Mouse (Mus musculus) retina, adult 2 months (tissue): ENCODE measurements around the gene Cdc42.

Experiments
- DNase-seq: peaks from one replicate; pipeline ENCODE4 v3.0.0-alpha.2; 2012; ENCODE audit warnings: low read depth, low spot score

The Cdc42 gene

GRCm38 (mm10) chr4:137285876-137286661 is 71.5 kb downstream of the Cdc42 start:
- no peak for DNase-seq

- no peak for DNase-seq
Measured at GRCm38 (mm10) chr4:137283407-137283732, 74.2 kb downstream of the Cdc42 start.

GRCm38 (mm10) chr4:137282584-137283406 is 74.7 kb downstream of the Cdc42 start:
- no peak for DNase-seq

- DNase-seq = no peak
Measured at GRCm38 (mm10) chr4:137282122-137282521, 75.4 kb downstream of the Cdc42 start.

- DNase-seq = no peak
Measured at GRCm38 (mm10) chr4:137281273-137281672, 76.2 kb downstream of the Cdc42 start.

GRCm38 (mm10) chr4:137279346-137279745 is 78.2 kb downstream of the Cdc42 start:
- DNase-seq = no peak

GRCm38 (mm10) chr4:137278144-137279040 is 79.1 kb downstream of the Cdc42 start:
- DNase-seq = no peak

- no peak for DNase-seq
Measured at GRCm38 (mm10) chr4:137277600-137278143, 79.8 kb downstream of the Cdc42 start.

- no peak for DNase-seq
Measured at GRCm38 (mm10) chr4:137277166-137277513, 80.4 kb downstream of the Cdc42 start, which contains the start of gene Wnt4. TSS of gene Wnt4 (plus strand) at chr4:137277489.

GRCm38 (mm10) chr4:137276443-137277165 is 80.9 kb downstream of the Cdc42 start:
- DNase-seq = no peak

- DNase-seq = no peak
Measured at GRCm38 (mm10) chr4:137274304-137274703, 83.2 kb downstream of the Cdc42 start.

GRCm38 (mm10) chr4:137271856-137272255 is 85.7 kb downstream of the Cdc42 start:
- no peak for DNase-seq
